In genomic region chr12:83072181-83072887, GRCm38 (mm10) we compare ENCODE assay signal across 8 mouse cellular contexts.
DNase-seq lines count a peak whose midpoint lies in the region; ATAC-seq lines count a peak whose summit lies in the region.

No protein-coding gene starts in this region.

- no peak overlapping the region for H3K4me3 ChIP-seq in lung, embryonic 15.5 days
- no peak overlapping the region for H3K4me3 ChIP-seq in forebrain, embryonic 14.5 days (ENCODE audit: low read depth, low read length)
- H3K4me3 ChIP-seq in liver, embryonic 12.5 days, result peak overlapping the region; percentile 38

- no peak overlapping the region for H3K4me2 ChIP-seq in lung, embryonic 15.5 days
- H3K4me2 ChIP-seq in forebrain, embryonic 14.5 days (ENCODE audit: low read length), result no peak overlapping the region
- H3K4me2 ChIP-seq in liver, embryonic 12.5 days, result peak overlapping the region; percentile 71

- H3K27me3 ChIP-seq in lung, embryonic 15.5 days, result no peaks in the 10 kb centered on the region
- no peaks in the 10 kb centered on the region for H3K27me3 ChIP-seq in forebrain, embryonic 14.5 days (replicated peaks; ENCODE audit: control insufficient read depth, insufficient read depth, low read length)
- no peaks in the 10 kb centered on the region; the same call in 1 of the 2 replicates for H3K27me3 ChIP-seq in liver, embryonic 12.5 days (replicated peaks)

- WGBS in lung, embryonic 15.5 days, result 7% methylated on average over 3 of the region's 3 CpGs
- WGBS in forebrain, embryonic 14.5 days, result 44% methylated on average over 3 of the region's 3 CpGs
- 4% methylated on average over 3 of the region's 3 CpGs for WGBS in liver, embryonic 12.5 days (ENCODE audit: insufficient replicate concordance)

- H3K9me3 ChIP-seq in lung, embryonic 15.5 days, result no peaks in the 10 kb centered on the region
- no peaks in the 10 kb centered on the region for H3K9me3 ChIP-seq in forebrain, embryonic 14.5 days (replicated peaks; ENCODE audit: control insufficient read depth, low read length)
- no peaks in the 10 kb centered on the region for H3K9me3 ChIP-seq in liver, embryonic 12.5 days (replicated peaks)

- peaks cover 30% of the 10 kb centered on the region for H3K4me1 ChIP-seq in lung, embryonic 15.5 days
- H3K4me1 ChIP-seq in forebrain, embryonic 14.5 days (ENCODE audit: control insufficient read depth, insufficient read depth, low read length), result peaks cover 14% of the 10 kb centered on the region
- H3K4me1 ChIP-seq in liver, embryonic 12.5 days, result peaks cover 61% of the 10 kb centered on the region

- H3K27ac ChIP-seq in lung, embryonic 15.5 days, result peak overlapping the region; percentile 89
- 0 out of 2 replicates have a peak overlapping the region, but pooled peaks have one; percentile 24 for H3K27ac ChIP-seq in forebrain, embryonic 14.5 days (ENCODE audit: low read depth, low read length)
- peak overlapping the region; percentile 99 for H3K27ac ChIP-seq in liver, embryonic 12.5 days

- no peak for DNase-seq in lung, postnatal 4 days
- DNase-seq in cerebellum, adult 11-12 months, result peak; percentile 37
- DNase-seq in forebrain, embryonic 14.5 days (ENCODE audit: low spot score), result peak; percentile 58
- no peak for DNase-seq in right cerebral cortex, postnatal 10 days (ENCODE audit: low spot score in 2 of 2)
- DNase-seq in thymus, postnatal 10 days (ENCODE audit: low spot score in 2 of 2), result no peak
- DNase-seq in testis, postnatal 14 days (ENCODE audit: low spot score), result no peak

- H3K36me3 ChIP-seq in lung, embryonic 15.5 days, result no peaks in the 10 kb centered on the region
- no peaks in the 10 kb centered on the region for H3K36me3 ChIP-seq in forebrain, embryonic 14.5 days (ENCODE audit: control insufficient read depth, insufficient read depth, low read length)
- H3K36me3 ChIP-seq in liver, embryonic 12.5 days, result no peaks in the 10 kb centered on the region

- no peak overlapping the region for H3K9ac ChIP-seq in lung, embryonic 15.5 days
- no peak overlapping the region for H3K9ac ChIP-seq in forebrain, embryonic 14.5 days (ENCODE audit: low read length)
- H3K9ac ChIP-seq in liver, embryonic 12.5 days, result peak overlapping the region; percentile 71

- ATAC-seq in lung, embryonic 15.5 days (ENCODE audit: borderline replicate concordance, extremely low read depth, low FRiP score, low TSS enrichment), result peak; percentile 52; the same call in 1 of the 2 replicates
- no peak for ATAC-seq in forebrain, embryonic 14.5 days
- peak; percentile 69 for ATAC-seq in liver, embryonic 12.5 days

Comparison
In these comparisons a context has a peak if more than half of its experiments do, and no peak if none do; other contexts are left out.
1. H3K27ac ChIP-seq: peak in every context shown above with its lines; median percentile 99 in liver, embryonic 12.5 days; 89 in lung, embryonic 15.5 days; 24 in forebrain, embryonic 14.5 days.
2. DNase-seq: peak in cerebellum, adult 11-12 months (single experiment) and forebrain, embryonic 14.5 days (single experiment); none in lung, postnatal 4 days (0 of 2), right cerebral cortex, postnatal 10 days (0 of 2), thymus, postnatal 10 days (0 of 2) and testis, postnatal 14 days (single experiment).